Mouse (Mus musculus): ENCODE measurements around the gene Srgap2. TPM values are rescaled to one million over a fixed set of nuclear protein-coding genes. Genes with fewer than 3 reads are reported as not detected.

Srgap2 gene
- polyA plus RNA-seq, 1 experiment from 2014 or later = 23.3 TPM

GRCm38 (mm10) chr1:131284616-131285015, 242.5 kb downstream of the Srgap2 start:
- H3K4me3 ChIP-seq = no peak overlapping the region
- H3K9ac ChIP-seq (replicated peaks) = no peak overlapping the region
- no peaks in the 10 kb centered on the region for H3K27me3 ChIP-seq
- no peaks in the 10 kb centered on the region for H3K9me3 ChIP-seq
- 91% methylated on average over 4 of the region's 4 CpGs for WGBS
- H3K27ac ChIP-seq (replicated peaks) = no peak overlapping the region
- H3K36me3 ChIP-seq = peaks cover 18% of the 10 kb centered on the region
- no peak for ATAC-seq (replicated peaks)
- 0 out of 2 replicates have a peak, but pooled peaks cover 4% of the 10 kb centered on the region for H3K4me1 ChIP-seq
- H3K4me2 ChIP-seq (replicated peaks) = no peak overlapping the region

- Histone ChIP-seq H3K4me1 (0 out of 2 replicates have a peak, but pooled peaks cover 4% of the 10 kb centered on the region), H3K9me3 (no peaks in the 10 kb centered on the region), H3K27ac (replicated peaks) (no peak overlapping the region), H3K36me3 (peaks cover 14% of the 10 kb centered on the region), H3K4me2 (replicated peaks) (no peak overlapping the region), H3K27me3 (no peaks in the 10 kb centered on the region), H3K9ac (replicated peaks) (no peak overlapping the region), H3K4me3 (no peak overlapping the region)
- 54% methylated on average over 1 of the region's 1 CpGs for WGBS
- ATAC-seq (replicated peaks) = 0 out of 2 replicates have a peak, but pooled peaks have one; percentile 36
Observed at GRCm38 (mm10) chr1:131284167-131284566, 243.0 kb downstream of the Srgap2 start.

GRCm38 (mm10) chr1:131281731-131282130, 245.4 kb downstream of the Srgap2 start:
- Histone ChIP-seq H3K27ac (replicated peaks) (no peak overlapping the region), H3K9ac (replicated peaks) (no peak overlapping the region), H3K4me3 (no peak overlapping the region), H3K27me3 (no peaks in the 10 kb centered on the region), H3K9me3 (no peaks in the 10 kb centered on the region), H3K36me3 (peaks cover 2% of the 10 kb centered on the region; the same call in 1 of the 2 replicates), H3K4me2 (replicated peaks) (no peak overlapping the region), H3K4me1 (0 out of 2 replicates have a peak, but pooled peaks cover 4% of the 10 kb centered on the region)
- WGBS = 53% methylated on average over 4 of the region's 4 CpGs
- no peak for ATAC-seq (replicated peaks)

GRCm38 (mm10) chr1:131280280-131280679, 246.9 kb downstream of the Srgap2 start:
- Histone ChIP-seq H3K27ac (replicated peaks) (no peak overlapping the region), H3K4me1 (0 out of 2 replicates have a peak, but pooled peaks cover under 1% of the 10 kb centered on the region)
- no peak for ATAC-seq (replicated peaks)

GRCm38 (mm10) chr1:131279456-131279776, 247.7 kb downstream of the Srgap2 start, which contains the start of gene Ikbke:
Ikbke (minus strand) TSS chr1:131279606.
- H3K4me2 ChIP-seq (replicated peaks) = no peak within 1 kb of the TSS
- no peaks in the 10 kb centered on the region for H3K36me3 ChIP-seq
- H3K4me1 ChIP-seq = no peaks in the 10 kb centered on the region
- WGBS = 42% methylated on average over 4 of the region's 4 CpGs
- no peaks in the 10 kb centered on the region for H3K9me3 ChIP-seq
- H3K27ac ChIP-seq (replicated peaks) = no peak within 1 kb of the TSS
- no peak within 1 kb of the TSS for H3K9ac ChIP-seq (replicated peaks)
- H3K4me3 ChIP-seq = 0 out of 2 replicates have a peak within 1 kb of the TSS, but pooled peaks have one; percentile 4
- H3K27me3 ChIP-seq = no peaks in the 10 kb centered on the region
- ATAC-seq (replicated peaks) = no peak

More at GRCm38 (mm10) chr1:131280280-131280679, 246.9 kb downstream of the Srgap2 start:
- Histone ChIP-seq H3K27me3 (no peaks in the 10 kb centered on the region), H3K4me2 (replicated peaks) (no peak overlapping the region), H3K9ac (replicated peaks) (no peak overlapping the region), H3K36me3 (no peaks in the 10 kb centered on the region), H3K9me3 (no peaks in the 10 kb centered on the region), H3K4me3 (no peak overlapping the region)
- WGBS = 62% methylated on average over 3 of the region's 3 CpGs

- Histone ChIP-seq H3K27ac (replicated peaks) (no peak overlapping the region), H3K4me1 (no peaks in the 10 kb centered on the region)
- ATAC-seq (replicated peaks) = no peak
Observed at GRCm38 (mm10) chr1:131278606-131279455, 248.3 kb downstream of the Srgap2 start.

GRCm38 (mm10) chr1:131276831-131277230, 250.3 kb downstream of the Srgap2 start:
- Histone ChIP-seq H3K36me3 (no peaks in the 10 kb centered on the region), H3K9me3 (no peaks in the 10 kb centered on the region), H3K27ac (replicated peaks) (no peak overlapping the region), H3K4me3 (no peak overlapping the region), H3K27me3 (no peaks in the 10 kb centered on the region), H3K9ac (replicated peaks) (no peak overlapping the region), H3K4me2 (replicated peaks) (no peak overlapping the region), H3K4me1 (no peaks in the 10 kb centered on the region)
- no peak for ATAC-seq (replicated peaks)

More at GRCm38 (mm10) chr1:131278606-131279455, 248.3 kb downstream of the Srgap2 start:
- no peaks in the 10 kb centered on the region for H3K9me3 ChIP-seq
- H3K4me3 ChIP-seq = 0 out of 2 replicates have a peak overlapping the region, but pooled peaks have one; percentile 4
- no peak overlapping the region for H3K9ac ChIP-seq (replicated peaks)
- no peaks in the 10 kb centered on the region for H3K27me3 ChIP-seq
- no peak overlapping the region for H3K4me2 ChIP-seq (replicated peaks)
- no peaks in the 10 kb centered on the region for H3K36me3 ChIP-seq
- 56% methylated on average over 8 of the region's 8 CpGs for WGBS

GRCm38 (mm10) chr1:131275577-131275976, 251.6 kb downstream of the Srgap2 start:
- no peak for ATAC-seq (replicated peaks)
- Histone ChIP-seq H3K4me3 (no peak overlapping the region), H3K4me2 (replicated peaks) (no peak overlapping the region), H3K9me3 (no peaks in the 10 kb centered on the region), H3K36me3 (no peaks in the 10 kb centered on the region), H3K27ac (replicated peaks) (no peak overlapping the region), H3K9ac (replicated peaks) (no peak overlapping the region), H3K4me1 (no peaks in the 10 kb centered on the region), H3K27me3 (no peaks in the 10 kb centered on the region)
- 79% methylated on average over 14 of the region's 14 CpGs for WGBS

- Histone ChIP-seq H3K27ac (replicated peaks) (no peak overlapping the region), H3K4me1 (peaks cover 2% of the 10 kb centered on the region; the same call in 1 of the 2 replicates), H3K36me3 (no peaks in the 10 kb centered on the region), H3K4me3 (no peak overlapping the region), H3K4me2 (replicated peaks) (no peak overlapping the region), H3K27me3 (no peaks in the 10 kb centered on the region), H3K9me3 (no peaks in the 10 kb centered on the region), H3K9ac (replicated peaks) (no peak overlapping the region)
- ATAC-seq (replicated peaks) = no peak
- 54% methylated on average over 22 of the region's 22 CpGs for whole genome bisulfite sequencing
Observed at GRCm38 (mm10) chr1:131274725-131275539, 252.2 kb downstream of the Srgap2 start.

- H3K4me3 ChIP-seq = no peak overlapping the region
- peak; percentile 59 for ATAC-seq (replicated peaks)
- H3K27me3 ChIP-seq = no peaks in the 10 kb centered on the region
- no peaks in the 10 kb centered on the region for H3K36me3 ChIP-seq
- peaks cover 3% of the 10 kb centered on the region; the same call in 1 of the 2 replicates for H3K4me1 ChIP-seq
- H3K9ac ChIP-seq (replicated peaks) = no peak overlapping the region; the same call in 1 of the 2 replicates
- no peak overlapping the region for H3K27ac ChIP-seq (replicated peaks)
- H3K4me2 ChIP-seq (replicated peaks) = peak overlapping the region; percentile 18; the same call in 1 of the 2 replicates
- no peaks in the 10 kb centered on the region for H3K9me3 ChIP-seq
- WGBS = 30% methylated on average over 22 of the region's 22 CpGs
Observed at GRCm38 (mm10) chr1:131269797-131270578, 257.2 kb downstream of the Srgap2 start.

- no peaks in the 10 kb centered on the region for H3K27me3 ChIP-seq
- no peak overlapping the region for H3K27ac ChIP-seq (replicated peaks)
- H3K4me3 ChIP-seq = no peak overlapping the region
- no peak overlapping the region for H3K4me2 ChIP-seq (replicated peaks)
- no peaks in the 10 kb centered on the region for H3K9me3 ChIP-seq
- no peak overlapping the region for H3K9ac ChIP-seq (replicated peaks)
- WGBS = 88% methylated on average over 10 of the region's 10 CpGs
- H3K36me3 ChIP-seq = no peaks in the 10 kb centered on the region
- H3K4me1 ChIP-seq = peaks cover 3% of the 10 kb centered on the region; the same call in 1 of the 2 replicates
- ATAC-seq (replicated peaks) = no peak
Observed at GRCm38 (mm10) chr1:131268776-131269175, 258.4 kb downstream of the Srgap2 start.
